Mouse (Mus musculus): ENCODE data around the gene Eif3i. TPM values are rescaled to one million over a fixed set of nuclear protein-coding genes. Genes with fewer than 3 reads are reported as not detected.

Gene Eif3i
- total and polyA plus RNA-seq, 3 experiments = 396 to 766 (median 730) TPM

- H3K27ac ChIP-seq (ENCODE audit: control insufficient read depth, low read depth, low read length) = no peak overlapping the region
- no peak overlapping the region for H3K4me3 ChIP-seq (ENCODE audit: control insufficient read depth in 1 of 2, insufficient read depth in 1 of 2, low read depth in 2 of 2, low read length in 2 of 2)
- H3K9ac ChIP-seq (ENCODE audit: control insufficient read depth, low read depth, low read length, poor library complexity, severe bottlenecking) = no peak overlapping the region
- H3K9me3 ChIP-seq (replicated peaks; ENCODE audit: insufficient read depth, low read length) = no peaks in the 10 kb centered on the region
- no peaks in the 10 kb centered on the region for H3K79me2 ChIP-seq (ENCODE audit: control insufficient read depth, insufficient read depth, low read length, poor library complexity)
- no peaks in the 10 kb centered on the region for H3K4me1 ChIP-seq (ENCODE audit: control insufficient read depth in 1 of 2, insufficient read depth in 2 of 2, low read length in 2 of 2)
- H3K36me3 ChIP-seq (ENCODE audit: control insufficient read depth in 1 of 2, insufficient read depth in 2 of 2, low read length in 2 of 2) = peaks cover 0 to 2% of the 10 kb centered on the region in 2 experiments; a peak in 3 of 4 replicates
- TF ChIP-seq MEF2A (IDR thresholded peaks at IDR 0.05; ENCODE audit: extremely low read depth, insufficient replicate concordance, low read depth, low read length, poor library complexity, severe bottlenecking) = no peak
- TF ChIP-seq TBP (IDR thresholded peaks at IDR 0.05; ENCODE audit: low read depth, low read length) = no peak
- TF ChIP-seq UBTF (IDR thresholded peaks at IDR 0.05; ENCODE audit: borderline replicate concordance, insufficient read depth, low read depth, low read length) = no peak
- no peak for TF ChIP-seq GABPA (IDR thresholded peaks at IDR 0.05; ENCODE audit: low read depth, low read length)
- TF ChIP-seq POLR2AphosphoS2 (IDR thresholded peaks at IDR 0.05; ENCODE audit: low read length) = no peak
- TF ChIP-seq MYC (IDR thresholded peaks at IDR 0.05; ENCODE audit: low read depth, low read length) = no peak
- TF ChIP-seq NRF1 (IDR thresholded peaks at IDR 0.05; ENCODE audit: insufficient read depth, low read depth, low read length, poor library complexity, severe bottlenecking) = no peak
- no peak for TF ChIP-seq RCOR1 (IDR thresholded peaks at IDR 0.05; ENCODE audit: low read depth, low read length)
- TF ChIP-seq ETS1 (IDR thresholded peaks at IDR 0.05; ENCODE audit: low read depth, low read length) = no peak
- no peak for TF ChIP-seq NELFE (IDR thresholded peaks at IDR 0.05; ENCODE audit: low read depth, low read length)
- TF ChIP-seq EP300 (IDR thresholded peaks at IDR 0.05; ENCODE audit: low read depth in 1 of 2, low read length in 2 of 2) = no peak
- DNase-seq (ENCODE audit: low read depth, low spot score) = no peak
- no peaks in the 10 kb centered on the region for H3K27me3 ChIP-seq (ENCODE audit: control insufficient read depth in 1 of 2, insufficient read depth in 2 of 2, low read length in 2 of 2)
These were observed 10.0 kb upstream of the Eif3i start for GRCm38 (mm10) chr4:129610472-129610871.

- peaks cover 0 to 3% of the 10 kb centered on the region in 2 experiments; a peak in 3 of 4 replicates for H3K36me3 ChIP-seq (ENCODE audit: control insufficient read depth in 1 of 2, insufficient read depth in 2 of 2, low read length in 2 of 2)
- DNase-seq (ENCODE audit: low read depth, low spot score) = no peak
- no peak overlapping the region for H3K27ac ChIP-seq (ENCODE audit: control insufficient read depth, low read depth, low read length)
These were observed 9.6 kb upstream of the Eif3i start for GRCm38 (mm10) chr4:129610026-129610425.

GRCm38 (mm10) chr4:129609139-129609631 lies 8.7 kb upstream of the Eif3i start:
- TF ChIP-seq NRF1 (IDR thresholded peaks at IDR 0.05; ENCODE audit: insufficient read depth, low read depth, low read length, poor library complexity, severe bottlenecking) = no peak
- no peak for TF ChIP-seq ZNF384 (IDR thresholded peaks at IDR 0.05; ENCODE audit: low read depth, low read length)
- TF ChIP-seq CTCF (IDR thresholded peaks at IDR 0.05 in 2 of 3, conservative IDR thresholded peaks at IDR 0.05 in 1 of 3; ENCODE audit: control insufficient read depth in 1 of 3, insufficient read depth in 1 of 3, low read depth in 2 of 3, low read length in 3 of 3, poor library complexity in 1 of 3, severe bottlenecking in 1 of 3) = no peak
- TF ChIP-seq E2F4 (IDR thresholded peaks at IDR 0.05; ENCODE audit: borderline replicate concordance, low read depth, low read length) = no peak
- H3K27ac ChIP-seq (ENCODE audit: control insufficient read depth, low read depth, low read length) = no peak overlapping the region
- H3K9ac ChIP-seq (ENCODE audit: control insufficient read depth, low read depth, low read length, poor library complexity, severe bottlenecking) = no peak overlapping the region
- peaks cover 0 to 3% of the 10 kb centered on the region in 2 experiments; a peak in 3 of 4 replicates for H3K36me3 ChIP-seq (ENCODE audit: control insufficient read depth in 1 of 2, insufficient read depth in 2 of 2, low read length in 2 of 2)
- no peaks in the 10 kb centered on the region for H3K79me2 ChIP-seq (ENCODE audit: control insufficient read depth, insufficient read depth, low read length, poor library complexity)
- DNase-seq (ENCODE audit: low read depth, low spot score) = no peak
- H3K4me1 ChIP-seq (ENCODE audit: control insufficient read depth in 1 of 2, insufficient read depth in 2 of 2, low read length in 2 of 2) = no peaks in the 10 kb centered on the region
- no peak overlapping the region for H3K4me3 ChIP-seq (ENCODE audit: control insufficient read depth in 1 of 2, insufficient read depth in 1 of 2, low read depth in 2 of 2, low read length in 2 of 2)
- no peaks in the 10 kb centered on the region for H3K9me3 ChIP-seq (replicated peaks; ENCODE audit: insufficient read depth, low read length)
- H3K27me3 ChIP-seq (ENCODE audit: control insufficient read depth in 1 of 2, insufficient read depth in 2 of 2, low read length in 2 of 2) = no peaks in the 10 kb centered on the region

More at GRCm38 (mm10) chr4:129610026-129610425, 9.6 kb upstream of the Eif3i start:
- Histone ChIP-seq H3K9ac (ENCODE audit: control insufficient read depth, low read depth, low read length, poor library complexity, severe bottlenecking) (no peak overlapping the region), H3K9me3 (replicated peaks; ENCODE audit: insufficient read depth, low read length) (no peaks in the 10 kb centered on the region), H3K79me2 (ENCODE audit: control insufficient read depth, insufficient read depth, low read length, poor library complexity) (no peaks in the 10 kb centered on the region), H3K4me3 (ENCODE audit: control insufficient read depth in 1 of 2, insufficient read depth in 1 of 2, low read depth in 2 of 2, low read length in 2 of 2) (no peak overlapping the region), H3K4me1 (ENCODE audit: control insufficient read depth in 1 of 2, insufficient read depth in 2 of 2, low read length in 2 of 2) (no peaks in the 10 kb centered on the region), H3K27me3 (ENCODE audit: control insufficient read depth in 1 of 2, insufficient read depth in 2 of 2, low read length in 2 of 2) (no peaks in the 10 kb centered on the region)
- TF ChIP-seq CHD1 (IDR thresholded peaks at IDR 0.05; ENCODE audit: low read depth, low read length) (no peak), MXI1 (IDR thresholded peaks at IDR 0.05; ENCODE audit: low read depth, low read length) (no peak), KAT2A (conservative IDR thresholded peaks at IDR 0.05; ENCODE audit: low read depth, low read length) (no peak), MAZ (IDR thresholded peaks at IDR 0.05; ENCODE audit: low read depth, low read length) (no peak), E2F4 (IDR thresholded peaks at IDR 0.05; ENCODE audit: borderline replicate concordance, low read depth, low read length) (no peak), ZMIZ1 (IDR thresholded peaks at IDR 0.05; ENCODE audit: low read depth, low read length) (no peak), MEF2A (IDR thresholded peaks at IDR 0.05; ENCODE audit: extremely low read depth, insufficient replicate concordance, low read depth, low read length, poor library complexity, severe bottlenecking) (no peak)
